Mouse (Mus musculus): ENCODE measurements around the gene Nudt6. TPM values are rescaled to one million over a fixed set of nuclear protein-coding genes. Genes with fewer than 3 reads are reported as not detected.
A peak's percentile ranks its signal among the peaks of the same experiment; 100 is the strongest.

The Nudt6 gene
- polyA plus RNA-seq (2012; ENCODE audit: insufficient read depth, low replicate concordance), result 11.3 and 12.7 TPM in 2 replicates

DNA sequence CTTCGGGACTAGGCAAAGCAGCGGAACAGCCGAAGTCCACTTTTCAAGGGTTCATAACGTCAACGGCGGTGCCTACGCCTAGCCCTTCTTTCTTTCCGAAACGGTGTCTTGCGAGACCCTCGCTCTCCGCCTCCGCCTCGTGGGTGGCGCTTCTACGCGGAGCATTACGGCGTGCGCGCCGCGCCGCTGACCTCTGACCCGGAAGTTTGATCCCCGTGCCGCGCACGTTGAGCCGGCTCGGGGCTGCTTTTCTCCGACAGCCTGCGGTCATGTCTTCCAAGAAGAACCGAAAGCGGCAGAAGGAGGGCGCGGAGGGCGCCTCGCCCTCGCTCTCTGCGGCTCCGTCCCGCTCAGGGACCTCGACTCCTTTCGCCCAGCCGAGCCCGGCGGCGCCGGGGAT lies at the start of gene Nudt6:
Gene Nudt6 (minus strand): TSS at position 140 of the 400 bp plus-strand sequence.
- TF ChIP-seq GATA1 (IDR thresholded peaks at IDR 0.05; ENCODE audit: borderline replicate concordance, low read length), result no peak
- no peak for TF ChIP-seq FLI1 (IDR thresholded peaks at IDR 0.05; ENCODE audit: low read length)
- Histone ChIP-seq H3K4me3 (replicated peaks) (peak within 1 kb of the TSS; percentile 92), H3K36me3 (replicated peaks; ENCODE audit: low read length) (peaks cover 23% of the 10 kb centered on the region), H3K4me1 (peaks cover 34% of the 10 kb centered on the region), H3K27me3 (replicated peaks) (no peaks in the 10 kb centered on the region), H3K9me3 (no peaks in the 10 kb centered on the region)

DNA sequence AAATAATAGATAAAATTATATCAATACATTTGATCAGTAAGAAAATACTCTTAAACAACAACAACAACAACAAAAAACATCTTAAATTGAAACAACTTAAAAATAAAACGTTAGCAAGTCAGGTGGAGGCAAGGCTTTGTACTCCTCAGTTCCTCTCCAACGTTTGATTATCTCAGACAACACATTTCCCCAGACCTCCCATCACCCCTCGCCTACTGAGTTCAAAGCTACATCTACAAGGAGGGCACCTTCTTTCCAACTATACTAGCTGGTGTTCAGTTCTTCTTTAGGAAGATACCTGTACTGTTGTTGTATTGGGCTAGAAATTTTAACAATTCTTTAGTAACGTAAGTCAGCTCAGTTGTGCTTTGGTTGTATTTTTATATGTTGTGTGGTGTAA lies 49.3 kb upstream of the Nudt6 start:
- peaks cover 26% of the 10 kb centered on the region for H3K36me3 ChIP-seq (replicated peaks; ENCODE audit: low read length)
- H3K4me1 ChIP-seq, result peaks cover 14% of the 10 kb centered on the region; the same call in 1 of the 2 replicates
- no peak for TF ChIP-seq GATA1 (IDR thresholded peaks at IDR 0.05; ENCODE audit: borderline replicate concordance, low read length)
- no peak for TF ChIP-seq FLI1 (IDR thresholded peaks at IDR 0.05; ENCODE audit: low read length)
- H3K27me3 ChIP-seq (replicated peaks), result no peaks in the 10 kb centered on the region
- H3K9me3 ChIP-seq, result no peaks in the 10 kb centered on the region
- H3K4me3 ChIP-seq (replicated peaks), result no peak overlapping the region

- no peaks in the 10 kb centered on the region for H3K9me3 ChIP-seq
- H3K36me3 ChIP-seq (replicated peaks; ENCODE audit: low read length), result peaks cover 26% of the 10 kb centered on the region
- TF ChIP-seq FLI1 (IDR thresholded peaks at IDR 0.05; ENCODE audit: low read length) (no peak), GATA1 (IDR thresholded peaks at IDR 0.05; ENCODE audit: borderline replicate concordance, low read length) (no peak)
- no peaks in the 10 kb centered on the region for H3K27me3 ChIP-seq (replicated peaks)
- H3K4me3 ChIP-seq (replicated peaks), result no peak overlapping the region
- H3K4me1 ChIP-seq, result peaks cover 12% of the 10 kb centered on the region; the same call in 1 of the 2 replicates
These were observed 48.2 kb upstream of the Nudt6 start for GRCm38 (mm10) chr3:37468170-37468569.

GRCm38 (mm10) chr3:37455992-37456391 lies 36.0 kb upstream of the Nudt6 start:
- Histone ChIP-seq H3K9me3 (no peaks in the 10 kb centered on the region), H3K4me1 (no peaks in the 10 kb centered on the region), H3K36me3 (replicated peaks; ENCODE audit: low read length) (peaks cover 37% of the 10 kb centered on the region), H3K27me3 (replicated peaks) (no peaks in the 10 kb centered on the region), H3K4me3 (replicated peaks) (no peak overlapping the region)
- TF ChIP-seq FLI1 (IDR thresholded peaks at IDR 0.05; ENCODE audit: low read length), result no peak
- no peak for TF ChIP-seq GATA1 (IDR thresholded peaks at IDR 0.05; ENCODE audit: borderline replicate concordance, low read length)

DNA sequence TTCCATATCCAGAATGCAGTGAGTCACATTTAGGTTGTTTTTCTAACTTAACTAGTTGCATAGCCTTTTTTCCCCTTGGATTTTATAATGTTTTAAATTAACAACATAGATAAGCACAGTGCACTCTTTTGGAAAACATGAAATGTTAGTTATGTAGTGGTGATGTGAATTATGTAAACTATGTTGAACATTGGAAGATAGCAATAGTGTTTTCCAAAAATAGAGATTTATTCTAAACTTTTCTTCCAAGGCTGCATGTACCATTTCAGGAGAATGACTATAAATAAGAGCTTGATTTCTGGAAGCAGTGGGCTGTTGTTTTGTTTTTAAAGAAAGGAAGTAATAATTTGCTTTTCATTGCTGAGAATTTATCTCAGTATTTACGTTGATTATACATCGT lies 23.4 kb upstream of the Nudt6 start:
- TF ChIP-seq GATA1 (IDR thresholded peaks at IDR 0.05; ENCODE audit: borderline replicate concordance, low read length) (no peak), FLI1 (IDR thresholded peaks at IDR 0.05; ENCODE audit: low read length) (no peak)
- Histone ChIP-seq H3K4me3 (replicated peaks) (no peak overlapping the region), H3K4me1 (peaks cover 7% of the 10 kb centered on the region; the same call in 1 of the 2 replicates), H3K27me3 (replicated peaks) (no peaks in the 10 kb centered on the region), H3K9me3 (no peaks in the 10 kb centered on the region), H3K36me3 (replicated peaks; ENCODE audit: low read length) (peaks cover 53% of the 10 kb centered on the region)

- TF ChIP-seq GATA1 (IDR thresholded peaks at IDR 0.05; ENCODE audit: borderline replicate concordance, low read length), result no peak
- no peak for TF ChIP-seq FLI1 (IDR thresholded peaks at IDR 0.05; ENCODE audit: low read length)
- no peaks in the 10 kb centered on the region for H3K27me3 ChIP-seq (replicated peaks)
- H3K4me1 ChIP-seq, result peaks cover 11% of the 10 kb centered on the region; the same call in 1 of the 2 replicates
- H3K4me3 ChIP-seq (replicated peaks), result no peak overlapping the region
- H3K9me3 ChIP-seq, result no peaks in the 10 kb centered on the region
- peaks cover 76% of the 10 kb centered on the region for H3K36me3 ChIP-seq (replicated peaks; ENCODE audit: low read length)
These were observed 19.8 kb upstream of the Nudt6 start for GRCm38 (mm10) chr3:37439770-37440169.

- TF ChIP-seq FLI1 (IDR thresholded peaks at IDR 0.05; ENCODE audit: low read length) (no peak), GATA1 (IDR thresholded peaks at IDR 0.05; ENCODE audit: borderline replicate concordance, low read length) (no peak)
- H3K4me1 ChIP-seq, result peaks cover 16% of the 10 kb centered on the region
- H3K4me3 ChIP-seq (replicated peaks), result no peak overlapping the region
- H3K36me3 ChIP-seq (replicated peaks; ENCODE audit: low read length), result peaks cover 88% of the 10 kb centered on the region
- no peaks in the 10 kb centered on the region for H3K27me3 ChIP-seq (replicated peaks)
- no peaks in the 10 kb centered on the region for H3K9me3 ChIP-seq
These were observed 10.3 kb upstream of the Nudt6 start for GRCm38 (mm10) chr3:37430359-37430758.

GRCm38 (mm10) chr3:37426069-37426468 lies 6.1 kb upstream of the Nudt6 start:
- TF ChIP-seq FLI1 (IDR thresholded peaks at IDR 0.05; ENCODE audit: low read length) (no peak), GATA1 (IDR thresholded peaks at IDR 0.05; ENCODE audit: borderline replicate concordance, low read length) (no peak)
- H3K4me3 ChIP-seq (replicated peaks), result no peak overlapping the region
- no peaks in the 10 kb centered on the region for H3K27me3 ChIP-seq (replicated peaks)
- H3K9me3 ChIP-seq, result no peaks in the 10 kb centered on the region
- peaks cover 30% of the 10 kb centered on the region for H3K4me1 ChIP-seq
- peaks cover 68% of the 10 kb centered on the region for H3K36me3 ChIP-seq (replicated peaks; ENCODE audit: low read length)

DNA sequence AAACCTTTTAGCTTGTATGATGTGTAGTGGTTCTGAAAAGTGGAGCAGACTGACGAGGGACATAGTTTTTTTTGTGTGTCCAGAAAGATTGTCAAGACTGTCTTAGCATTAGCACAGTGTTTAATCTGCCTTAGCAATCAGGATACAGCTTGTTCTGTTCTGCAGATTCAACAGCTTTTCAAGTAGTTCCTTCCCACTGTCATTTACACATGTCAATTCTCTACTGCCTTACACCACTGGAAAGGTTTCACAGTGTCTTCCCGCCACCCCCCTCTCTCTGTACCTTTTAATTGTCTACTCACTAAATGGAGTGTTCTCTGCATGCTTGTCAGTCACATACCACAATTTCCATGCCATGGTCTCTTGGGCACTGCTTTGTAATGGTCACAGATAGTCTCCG lies 1.2 kb upstream of the Nudt6 start:
- Histone ChIP-seq H3K36me3 (replicated peaks; ENCODE audit: low read length) (peaks cover 30% of the 10 kb centered on the region), H3K4me1 (peaks cover 37% of the 10 kb centered on the region), H3K27me3 (replicated peaks) (no peaks in the 10 kb centered on the region), H3K4me3 (replicated peaks) (peak overlapping the region; percentile 92), H3K9me3 (no peaks in the 10 kb centered on the region)
- TF ChIP-seq FLI1 (IDR thresholded peaks at IDR 0.05; ENCODE audit: low read length) (no peak), GATA1 (IDR thresholded peaks at IDR 0.05; ENCODE audit: borderline replicate concordance, low read length) (no peak)

DNA sequence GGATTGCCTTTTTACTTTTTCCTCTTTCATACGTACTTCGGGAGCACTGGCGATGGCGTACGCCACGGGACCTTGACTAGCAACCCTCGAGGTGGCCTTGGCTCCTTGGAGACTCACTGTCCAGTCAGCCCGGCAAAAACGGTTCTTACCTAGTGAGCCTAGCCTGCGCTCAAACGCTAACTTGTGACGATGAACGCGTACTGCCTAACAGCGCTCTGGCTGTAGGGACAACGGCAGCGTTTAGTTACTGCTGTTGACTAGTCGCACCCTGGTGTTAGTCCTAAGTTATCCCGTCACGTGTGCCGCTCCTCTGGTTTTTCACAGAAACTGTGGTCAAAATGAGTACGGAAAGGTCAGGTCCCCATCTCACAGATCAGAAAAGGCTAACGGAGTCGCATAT lies 630 bp upstream of the Nudt6 start:
- Histone ChIP-seq H3K9me3 (no peaks in the 10 kb centered on the region), H3K27me3 (replicated peaks) (no peaks in the 10 kb centered on the region), H3K36me3 (replicated peaks; ENCODE audit: low read length) (peaks cover 29% of the 10 kb centered on the region), H3K4me3 (replicated peaks) (peak overlapping the region; percentile 92), H3K4me1 (peaks cover 34% of the 10 kb centered on the region)
- TF ChIP-seq GATA1 (IDR thresholded peaks at IDR 0.05; ENCODE audit: borderline replicate concordance, low read length) (no peak), FLI1 (IDR thresholded peaks at IDR 0.05; ENCODE audit: low read length) (no peak)
